Mouse (Mus musculus) embryonic facial prominence, embryonic 11.5 days (tissue): ENCODE data around the gene Babam1. TPM values are rescaled to one million over a fixed set of nuclear protein-coding genes. Genes with fewer than 3 reads are reported as not detected.
A peak's percentile ranks its signal among the peaks of the same experiment; 100 is the strongest.

ENCODE experiments used
- ATAC-seq: fragments of 200-750 bp; cut with Nextera tagmentation; replicated peaks from 2 replicates; pipeline ENCODE4 v1.8.0; 2017; ENCODE audit warnings: low read depth; ENCODE audit not compliant: insufficient number of reproducible peaks, low FRiP score, low TSS enrichment
- DNase-seq: peaks from one replicate; pipeline ENCODE4 v3.0.0-alpha.2; 2015; ENCODE audit warnings: low spot score
- H3K27ac ChIP-seq: fragments of 300-500 bp; sonication (generic); replicated peaks from 2 replicates; pipeline ENCODE4 v1.5.1; 2014; ENCODE audit warnings: mild to moderate bottlenecking, low read depth, low read length, control low read depth
- H3K27me3 ChIP-seq: fragments of 300-500 bp; sonication (generic); 2 replicates; pipeline ENCODE4 v1.6.1; 2014; ENCODE audit warnings: mild to moderate bottlenecking, low read length, moderate library complexity, mixed read lengths; ENCODE audit not compliant: control insufficient read depth, insufficient read depth
- H3K36me3 ChIP-seq: fragments of 300-500 bp; sonication (generic); replicated peaks from 2 replicates; pipeline ENCODE4 v1.6.1; 2014; ENCODE audit warnings: low read depth, mild to moderate bottlenecking, low read length, moderate library complexity, mixed read lengths; ENCODE audit not compliant: control insufficient read depth, insufficient read depth
- H3K4me1 ChIP-seq: fragments of 300-500 bp; sonication (generic); 2 replicates; pipeline ENCODE4 v1.6.1; 2014; ENCODE audit warnings: low read length, mixed read lengths; ENCODE audit not compliant: control insufficient read depth, insufficient read depth
- H3K4me2 ChIP-seq: fragments of 300-500 bp; sonication (generic); 2 replicates; pipeline ENCODE4 v1.6.1; 2014; ENCODE audit warnings: low read depth, mild to moderate bottlenecking, control low read depth, low read length, moderate library complexity
- H3K4me3 ChIP-seq: fragments of 300-500 bp; sonication (generic); 2 replicates; pipeline ENCODE4 v1.5.1; 2014; ENCODE audit warnings: low read depth, low read length, control low read depth
- H3K9ac ChIP-seq: fragments of 300-500 bp; sonication (generic); replicated peaks from 2 replicates; pipeline ENCODE4 v1.6.1; 2014; ENCODE audit warnings: mild to moderate bottlenecking, control low read depth, low read length
- H3K9me3 ChIP-seq: fragments of 300-500 bp; sonication (generic); replicated peaks from 2 replicates; pipeline ENCODE4 v1.6.1; 2016; ENCODE audit warnings: mild to moderate bottlenecking, low read length, inconsistent platforms, mixed read lengths; ENCODE audit not compliant: control insufficient read depth
- WGBS: fragments of 180-500 bp; shearing (Covaris S2); extraction: QIAGEN DNeasy Blood & Tissue Kit; methylation state at CpG from one replicate; pipeline ENCODE4 v1.1.7; 2014; 5-methylcytosine and 5-hydroxymethylcytosine counted together
- polyA plus RNA-seq: library from polyadenylated mRNA; unstranded; fragments of >200 nt; fragmentation: Nextera tagmentation; extraction: Ambion mirVana; gene quantifications from 2 replicates; pipeline ENCODE4 v1.2.1, GENCODE M21; 2014

Gene Babam1
- polyA plus RNA-seq, 1 experiment from 2014 or later = 93.6 TPM

DNA sequence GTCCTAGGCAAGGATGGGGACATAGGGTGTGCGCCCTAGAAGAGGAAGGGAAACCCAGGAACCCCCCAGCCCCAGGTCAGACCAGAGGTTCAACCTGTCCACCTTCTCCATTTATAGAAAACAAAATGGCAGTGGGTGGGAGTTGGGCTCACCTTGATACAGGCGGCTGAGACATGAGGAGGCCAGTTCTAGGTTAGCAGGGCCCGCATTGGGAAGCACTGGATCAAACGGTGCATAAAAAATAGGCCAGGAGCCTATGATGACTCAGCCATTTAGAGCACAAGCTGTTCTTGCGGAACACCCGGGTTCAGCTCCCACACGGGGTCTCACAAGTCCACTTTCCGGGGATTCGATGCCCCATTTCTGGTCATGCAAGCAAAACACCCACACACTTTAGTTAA lies 8.3 kb downstream of the Babam1 start:
- no peaks in the 10 kb centered on the region for H3K27me3 ChIP-seq
- H3K36me3 ChIP-seq = peaks cover 4% of the 10 kb centered on the region
- no peak overlapping the region for H3K9ac ChIP-seq
- 0 out of 2 replicates have a peak, but pooled peaks cover 5% of the 10 kb centered on the region for H3K4me1 ChIP-seq
- no peaks in the 10 kb centered on the region for H3K9me3 ChIP-seq
- ATAC-seq = no peak
- H3K27ac ChIP-seq = no peak overlapping the region
- DNase-seq = no peak
- no peak overlapping the region; the same call in 1 of the 2 replicates for H3K4me2 ChIP-seq
- H3K4me3 ChIP-seq = peak overlapping the region; percentile 62; the same call in 1 of the 2 replicates
- WGBS = 89% methylated on average over 9 of the region's 9 CpGs

- Histone ChIP-seq H3K4me3 (peak within 1 kb of the TSS; percentile 62), H3K36me3 (peaks cover 4% of the 10 kb centered on the region), H3K9ac (peak within 1 kb of the TSS; percentile 77), H3K27me3 (no peaks in the 10 kb centered on the region), H3K4me2 (peak within 1 kb of the TSS; percentile 94), H3K27ac (peak within 1 kb of the TSS; percentile 52), H3K4me1 (0 out of 2 replicates have a peak, but pooled peaks cover 5% of the 10 kb centered on the region), H3K9me3 (no peaks in the 10 kb centered on the region)
- 15% methylated on average over 33 of the region's 33 CpGs for WGBS
- ATAC-seq (peak; percentile 81), DNase-seq (peak; percentile 96)
Measured at GRCm38 (mm10) chr8:71405401-71406098, 8.9 kb downstream of the Babam1 start, which contains the start of gene Ankle1. Gene Ankle1 (plus strand): TSS chr8:71406010.

GRCm38 (mm10) chr8:71406099-71407015 lies 9.7 kb downstream of the Babam1 start:
- ATAC-seq (peak; percentile 84), DNase-seq (peak; percentile 81)
- Histone ChIP-seq H3K4me3 (peak overlapping the region; percentile 62), H3K9ac (peak overlapping the region; percentile 77), H3K4me2 (peak overlapping the region; percentile 94), H3K9me3 (no peaks in the 10 kb centered on the region), H3K4me1 (0 out of 2 replicates have a peak, but pooled peaks cover 5% of the 10 kb centered on the region), H3K27ac (no peak overlapping the region; the same call in 1 of the 2 replicates), H3K27me3 (no peaks in the 10 kb centered on the region), H3K36me3 (peaks cover 4% of the 10 kb centered on the region)
- 1% methylated on average over 55 of the region's 55 CpGs for WGBS

- ATAC-seq (no peak), DNase-seq (no peak)
- 92% methylated on average over 14 of the region's 14 CpGs for WGBS
- Histone ChIP-seq H3K27ac (no peak overlapping the region), H3K4me2 (no peak overlapping the region), H3K4me3 (peak overlapping the region; percentile 62; the same call in 1 of the 2 replicates), H3K9me3 (no peaks in the 10 kb centered on the region), H3K9ac (no peak overlapping the region), H3K36me3 (peaks cover 4% of the 10 kb centered on the region), H3K4me1 (0 out of 2 replicates have a peak, but pooled peaks cover 5% of the 10 kb centered on the region), H3K27me3 (no peaks in the 10 kb centered on the region)
Measured at GRCm38 (mm10) chr8:71407441-71407840, 10.8 kb downstream of the Babam1 start.

- H3K27me3 ChIP-seq = no peaks in the 10 kb centered on the region
- no peak overlapping the region for H3K4me3 ChIP-seq
- no peak overlapping the region for H3K27ac ChIP-seq
- 0 out of 2 replicates have a peak, but pooled peaks cover 5% of the 10 kb centered on the region for H3K4me1 ChIP-seq
- ATAC-seq (no peak), DNase-seq (no peak)
- no peaks in the 10 kb centered on the region for H3K9me3 ChIP-seq
- H3K4me2 ChIP-seq = no peak overlapping the region
- peaks cover 4% of the 10 kb centered on the region for H3K36me3 ChIP-seq
- H3K9ac ChIP-seq = no peak overlapping the region
- 89% methylated on average over 4 of the region's 4 CpGs for WGBS
Measured at GRCm38 (mm10) chr8:71408231-71408630, 11.6 kb downstream of the Babam1 start.

DNA sequence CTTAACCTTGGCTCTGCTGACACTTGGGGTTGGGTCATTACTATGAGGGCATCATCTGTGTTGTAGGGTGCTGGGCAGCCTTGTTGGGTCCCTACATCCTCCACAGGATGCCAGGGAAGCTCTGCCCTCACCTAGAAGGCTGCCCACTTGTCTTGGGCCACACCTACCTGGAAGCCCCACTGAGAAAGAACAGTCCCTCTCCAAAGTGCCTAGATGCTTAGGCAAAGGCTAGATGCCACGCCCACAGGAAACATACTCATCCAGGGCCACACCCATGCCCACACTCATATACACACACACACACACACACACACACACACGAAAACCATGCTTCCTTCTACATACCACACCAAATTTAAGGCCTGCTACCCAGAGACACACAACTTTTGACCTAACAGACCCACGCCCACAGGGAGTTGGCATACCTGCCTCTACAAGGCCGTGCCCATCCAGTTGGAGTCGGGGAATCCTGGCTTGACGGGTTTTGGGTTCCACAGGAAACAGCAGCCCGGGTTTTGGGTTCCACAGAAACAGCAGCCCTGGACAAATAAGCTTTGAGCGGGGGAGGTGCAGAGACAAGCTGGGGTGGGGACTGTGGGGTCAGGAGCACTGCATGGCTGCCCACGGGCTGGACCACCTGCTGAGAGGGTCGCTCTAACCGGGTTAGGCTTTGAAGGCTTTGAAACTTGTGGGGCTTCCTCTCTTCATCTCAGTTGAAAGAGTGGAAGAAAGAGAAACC lies 15.0 kb downstream of the Babam1 start:
- H3K9ac ChIP-seq = 0 out of 2 replicates have a peak overlapping the region, but pooled peaks have one; percentile 22
- peaks cover 4% of the 10 kb centered on the region for H3K36me3 ChIP-seq
- H3K27me3 ChIP-seq = no peaks in the 10 kb centered on the region
- 0 out of 2 replicates have a peak, but pooled peaks cover 3% of the 10 kb centered on the region for H3K4me1 ChIP-seq
- 0 out of 2 replicates have a peak, but pooled peaks have one; percentile 12 for ATAC-seq
- no peak overlapping the region for H3K27ac ChIP-seq
- H3K9me3 ChIP-seq = no peaks in the 10 kb centered on the region
- H3K4me2 ChIP-seq = no peak overlapping the region
- no peak for DNase-seq
- WGBS = 49% methylated on average over 11 of the region's 11 CpGs
- H3K4me3 ChIP-seq = no peak overlapping the region

DNA sequence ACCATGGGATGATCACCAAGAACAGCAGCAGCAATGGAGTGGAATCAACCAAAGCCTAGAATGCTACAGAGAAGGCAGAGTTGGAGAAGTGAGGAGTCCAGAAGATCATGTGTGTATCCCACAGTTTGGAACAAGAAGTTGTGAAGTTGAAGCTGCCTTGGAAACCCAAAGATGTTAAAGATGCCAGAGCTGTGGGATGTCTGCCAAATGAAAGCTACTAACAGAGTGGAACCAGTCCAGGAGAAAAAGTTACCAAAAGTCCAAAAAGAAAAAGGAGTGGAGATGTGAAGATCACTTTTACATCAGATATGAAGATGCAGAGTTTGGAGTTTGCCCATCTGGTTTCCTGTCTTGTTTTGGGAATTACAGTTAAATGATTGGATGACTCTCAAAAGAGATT lies 25.5 kb downstream of the Babam1 start:
- H3K36me3 ChIP-seq = no peaks in the 10 kb centered on the region
- H3K4me2 ChIP-seq = no peak overlapping the region
- no peaks in the 10 kb centered on the region for H3K27me3 ChIP-seq
- no peak for ATAC-seq
- H3K27ac ChIP-seq = no peak overlapping the region
- H3K4me1 ChIP-seq = no peaks in the 10 kb centered on the region
- H3K4me3 ChIP-seq = no peak overlapping the region
- no peak overlapping the region for H3K9ac ChIP-seq
- H3K9me3 ChIP-seq = no peaks in the 10 kb centered on the region
- no peak for DNase-seq
